Mouse (Mus musculus) liver, postnatal 0 days (tissue): ENCODE measurements at regions not wholly inside any gene's neighbourhood (a gene's known extent, or its start where the extent isn't known, plus 50 kb on each side); places are given as distances from the start of the nearest gene placed in this dataset.

Source experiments
- CTCF ChIP-seq: sonication (generic); IDR thresholded peaks from 2 replicates; pipeline ENCODE4 v1.5.1; 2016; ENCODE audit warnings: antibody characterized with exemption, low read depth
- EP300 ChIP-seq: IDR thresholded peaks from 2 replicates; pipeline ENCODE4 v1.6.1; 2016; ENCODE audit warnings: antibody characterized with exemption, low read depth, mild to moderate bottlenecking

- TF ChIP-seq EP300 (no peak), CTCF (no peak)
These were observed 487.5 kb upstream of the Syt1 start for GRCm38 (mm10) chr10:109498301-109498700.
